In the genomic region with DNA sequence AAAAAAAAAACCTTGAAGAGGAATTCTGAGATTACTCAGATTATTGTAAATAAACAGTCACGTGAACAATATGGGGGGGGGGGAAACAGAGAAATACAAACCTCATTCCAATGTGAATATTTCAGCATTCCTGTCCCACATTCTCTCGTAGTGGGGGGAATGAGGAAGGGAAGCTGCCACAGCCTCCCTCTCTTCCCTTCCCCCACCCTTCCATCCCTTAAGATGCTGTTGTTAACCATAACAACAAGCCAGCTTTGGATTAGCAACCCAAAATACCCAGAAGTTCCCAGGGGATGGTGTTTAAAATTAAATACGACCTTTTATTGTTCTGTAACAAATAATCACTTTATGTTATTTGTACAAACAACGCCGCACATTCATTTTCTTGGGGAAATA, we compare ENCODE assay signal across 9 mouse cellular contexts.
DNase-seq lines count a peak whose midpoint lies in the region; ATAC-seq and TF ChIP-seq lines count a peak whose summit lies in the region.
"Had no signal": no experiment of that assay in that cellular context is flagged by ENCODE, and none has a peak within 500 bp of the region (broad histone marks: within the 10 kb centered on the region; RNA-seq: fewer than 3 reads in every experiment).

No protein-coding gene starts in this region.

- TF ChIP-seq CTCF in kidney, postnatal 0 days (IDR thresholded peaks at IDR 0.05; ENCODE audit: low read depth), result no peak

- H3K9ac ChIP-seq in kidney, postnatal 0 days (ENCODE audit: low read depth, low read length), result no peak overlapping the region
- no peak overlapping the region for H3K9ac ChIP-seq in embryonic facial prominence, embryonic 13.5 days
- no peak overlapping the region for H3K9ac ChIP-seq in intestine, embryonic 15.5 days

- no peak overlapping the region for H3K4me3 ChIP-seq in kidney, postnatal 0 days (replicated peaks; ENCODE audit: low read depth, low read length)
- H3K4me3 ChIP-seq in embryonic facial prominence, embryonic 13.5 days, result no peak overlapping the region
- H3K4me3 ChIP-seq in intestine, embryonic 15.5 days (replicated peaks), result no peak overlapping the region

- 0 out of 2 replicates have a peak overlapping the region, but pooled peaks have one; percentile 39 for H3K4me2 ChIP-seq in kidney, postnatal 0 days (ENCODE audit: low read length)
- H3K4me2 ChIP-seq in embryonic facial prominence, embryonic 13.5 days, result 0 out of 2 replicates have a peak overlapping the region, but pooled peaks have one; percentile 43
- H3K4me2 ChIP-seq in intestine, embryonic 15.5 days (replicated peaks), result peak overlapping the region; percentile 36; the same call in 1 of the 2 replicates

- H3K27me3 ChIP-seq in kidney, postnatal 0 days (ENCODE audit: insufficient read depth, low read length), result no peaks in the 10 kb centered on the region
- H3K27me3 ChIP-seq in embryonic facial prominence, embryonic 13.5 days, result no peaks in the 10 kb centered on the region
- H3K27me3 ChIP-seq in intestine, embryonic 15.5 days (replicated peaks), result no peaks in the 10 kb centered on the region

- 37% methylated on average over 5 of the region's 5 CpGs for WGBS in kidney, postnatal 0 days
- 26% methylated on average over 5 of the region's 5 CpGs for WGBS in embryonic facial prominence, embryonic 13.5 days
- WGBS in intestine, embryonic 15.5 days, result 37% methylated on average over 5 of the region's 5 CpGs

- no peaks in the 10 kb centered on the region for H3K9me3 ChIP-seq in kidney, postnatal 0 days (replicated peaks; ENCODE audit: low read length)
- H3K9me3 ChIP-seq in embryonic facial prominence, embryonic 13.5 days, result no peaks in the 10 kb centered on the region
- no peaks in the 10 kb centered on the region for H3K9me3 ChIP-seq in intestine, embryonic 15.5 days

- ATAC-seq in kidney, postnatal 0 days (replicated peaks; ENCODE audit: low FRiP score, low read depth), result no peak
- no peak for ATAC-seq in embryonic facial prominence, embryonic 13.5 days (ENCODE audit: insufficient number of reproducible peaks, insufficient read depth, low FRiP score, low TSS enrichment, low read depth)
- ATAC-seq in intestine, embryonic 15.5 days, result no peak

- peaks cover 4% of the 10 kb centered on the region for H3K4me1 ChIP-seq in kidney, postnatal 0 days (replicated peaks; ENCODE audit: insufficient read depth, low read length)
- peaks cover 32% of the 10 kb centered on the region for H3K4me1 ChIP-seq in embryonic facial prominence, embryonic 13.5 days
- H3K4me1 ChIP-seq in intestine, embryonic 15.5 days (replicated peaks), result peaks cover 27% of the 10 kb centered on the region

- no peaks in the 10 kb centered on the region for H3K36me3 ChIP-seq in kidney, postnatal 0 days (ENCODE audit: insufficient read depth, low read length)
- H3K36me3 ChIP-seq in embryonic facial prominence, embryonic 13.5 days, result peaks cover 20% of the 10 kb centered on the region
- 0 out of 2 replicates have a peak, but pooled peaks cover 3% of the 10 kb centered on the region for H3K36me3 ChIP-seq in intestine, embryonic 15.5 days

- peak; percentile 12 to 24 for DNase-seq in cerebellum, postnatal 10 days
- DNase-seq in cerebellum, postnatal 25 days, result no peak
- DNase-seq in kidney, postnatal 0 days (ENCODE audit: low spot score), result peak; percentile 66
- DNase-seq in kidney, adult 11 months, result no peak
- DNase-seq in layer of hippocampus, postnatal 25 days (ENCODE audit: extremely low spot score in 1 of 2, low spot score in 1 of 2), result no peak
- DNase-seq in cerebellum, adult 11 months, result no peak
- DNase-seq: thymus, postnatal 4 days had no signal

- no peak overlapping the region for H3K27ac ChIP-seq in kidney, postnatal 0 days
- H3K27ac ChIP-seq in embryonic facial prominence, embryonic 13.5 days, result no peak overlapping the region; the same call in 1 of the 2 replicates
- no peak overlapping the region for H3K27ac ChIP-seq in intestine, embryonic 15.5 days

Comparison
In these comparisons a context has a peak if more than half of its experiments do, and no peak if none do; other contexts are left out.
1. DNase-seq: peak in cerebellum, postnatal 10 days (2 of 2) and kidney, postnatal 0 days (single experiment); none in cerebellum, postnatal 25 days (0 of 2), kidney, adult 11 months (single experiment), layer of hippocampus, postnatal 25 days (0 of 2) and cerebellum, adult 11 months (single experiment).
2. Peak in every context shown above with its lines, with median percentiles within 50 percentile points of each other: H3K4me2 ChIP-seq.